19 mouse cellular contexts compared by ENCODE assay signal in the genomic region with DNA sequence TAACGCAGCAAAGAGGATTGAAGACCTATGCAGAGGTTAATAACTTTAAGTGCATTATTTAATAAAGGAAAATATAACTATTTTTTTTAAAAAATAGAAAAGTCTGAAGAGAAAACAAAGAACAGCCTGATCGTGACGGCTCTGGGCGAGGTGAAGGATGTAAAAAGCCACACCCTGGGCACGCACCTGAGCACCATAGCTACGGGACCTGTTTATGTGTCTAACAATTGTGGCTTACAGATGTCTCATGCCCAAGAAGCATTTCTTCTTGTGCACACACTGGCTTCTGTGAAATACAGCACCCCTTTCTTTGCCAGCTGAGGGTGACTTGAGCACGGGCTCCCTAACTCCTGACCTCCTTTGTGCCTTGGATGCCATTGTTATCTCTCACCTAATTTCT. TPM values are rescaled to one million over a fixed set of nuclear protein-coding genes. Genes with fewer than 3 reads are reported as not detected.
DNase-seq lines count a peak whose midpoint lies in the region; ATAC-seq and TF ChIP-seq lines count a peak whose summit lies in the region.
"Had no signal": no experiment of that assay in that cellular context is flagged by ENCODE, and none has a peak within 500 bp of the region (broad histone marks: within the 10 kb centered on the region; RNA-seq: fewer than 3 reads in every experiment).

No protein-coding gene starts in this region.

- H3K36me3 ChIP-seq in lung, postnatal 0 days (ENCODE audit: insufficient read depth, low read length) = no peaks in the 10 kb centered on the region
- no peaks in the 10 kb centered on the region for H3K36me3 ChIP-seq in stomach, postnatal 0 days (ENCODE audit: control insufficient read depth, insufficient read depth, low read length)
- H3K36me3 ChIP-seq: embryonic facial prominence, embryonic 12.5 days; forebrain, embryonic 15.5 days; heart, embryonic 15.5 days; hindbrain, embryonic 15.5 days had no signal

- no peak overlapping the region for H3K9ac ChIP-seq in lung, postnatal 0 days (replicated peaks; ENCODE audit: low read depth)
- H3K9ac ChIP-seq in stomach, postnatal 0 days (ENCODE audit: low read length) = no peak overlapping the region
- H3K9ac ChIP-seq: embryonic facial prominence, embryonic 12.5 days; forebrain, embryonic 15.5 days; heart, embryonic 15.5 days; hindbrain, embryonic 15.5 days had no signal

- peaks cover 6% of the 10 kb centered on the region for H3K4me1 ChIP-seq in lung, postnatal 0 days (ENCODE audit: insufficient read depth, low read depth, low read length)
- 0 out of 2 replicates have a peak, but pooled peaks cover 3% of the 10 kb centered on the region for H3K4me1 ChIP-seq in stomach, postnatal 0 days (replicated peaks; ENCODE audit: control insufficient read depth, insufficient read depth)
- no peaks in the 10 kb centered on the region for H3K4me1 ChIP-seq in cerebellum, adult 2 months (ENCODE audit: control insufficient read depth, insufficient read depth, low read length)

- no peak overlapping the region for H3K4me3 ChIP-seq in lung, postnatal 0 days (ENCODE audit: low read depth, low read length)
- no peak overlapping the region for H3K4me3 ChIP-seq in stomach, postnatal 0 days (ENCODE audit: low read depth, low read length)
- no peak overlapping the region for H3K4me3 ChIP-seq in cerebellum, adult 2 months (replicated peaks; ENCODE audit: insufficient read depth, low read depth, low read length)
- H3K4me3 ChIP-seq: embryonic facial prominence, embryonic 12.5 days; forebrain, embryonic 15.5 days; heart, adult 2 months; heart, embryonic 15.5 days; hindbrain, embryonic 15.5 days had no signal

- ATAC-seq in lung, postnatal 0 days = no peak
- ATAC-seq in CD4-positive, CD25-positive, alpha-beta regulatory T cell, adult 4 months = peak; percentile 9
- ATAC-seq in activated CD4-positive, CD25-positive, alpha-beta regulatory T cell, adult 4 months = peak; percentile 24
- peak; percentile 84 for ATAC-seq in stomach, postnatal 0 days (ENCODE audit: low FRiP score, low TSS enrichment)
- ATAC-seq: forebrain, embryonic 15.5 days had no signal

- no peak overlapping the region for H3K4me2 ChIP-seq in lung, postnatal 0 days (replicated peaks; ENCODE audit: low read depth, low read length)
- H3K4me2 ChIP-seq in stomach, postnatal 0 days (replicated peaks; ENCODE audit: low read depth) = no peak overlapping the region
- H3K4me2 ChIP-seq: embryonic facial prominence, embryonic 12.5 days; forebrain, embryonic 15.5 days; heart, embryonic 11.5 days; heart, embryonic 15.5 days; hindbrain, embryonic 15.5 days had no signal

- peak; percentile 35 for DNase-seq in lung, postnatal 0 days (ENCODE audit: low spot score)
- no peak for DNase-seq in lung, postnatal 14 days
- peak; percentile 43 for DNase-seq in stomach, postnatal 0 days (ENCODE audit: low spot score)
- no peak for DNase-seq in gastrocnemius, postnatal 25 days
- no peak for DNase-seq in cerebellum, adult 2 months
- DNase-seq: adrenal gland, postnatal 10 days; cerebellum, adult 11 months; cerebellum, adult 9-10 months; cerebellum, postnatal 25 days; gastrocnemius, postnatal 10 days; heart, adult 2 months; heart, postnatal 14 days had no signal

- TF ChIP-seq EP300 in lung, postnatal 0 days (IDR thresholded peaks at IDR 0.05) = no peak
- no peak for TF ChIP-seq EP300 in stomach, postnatal 0 days (optimal IDR thresholded peaks at IDR 0.05)

- TF ChIP-seq POLR2A in cerebellum, adult 2 months (IDR thresholded peaks at IDR 0.05; ENCODE audit: borderline replicate concordance, insufficient read depth, low read length) = no peak

- TF ChIP-seq CTCF in lung, postnatal 0 days (IDR thresholded peaks at IDR 0.05) = no peak
- no peak for TF ChIP-seq CTCF in stomach, postnatal 0 days (IDR thresholded peaks at IDR 0.05; ENCODE audit: low read depth)
- TF ChIP-seq CTCF in cerebellum, adult 2 months (IDR thresholded peaks at IDR 0.05; ENCODE audit: borderline replicate concordance, insufficient read depth, low read depth, low read length) = no peak

- no peaks in the 10 kb centered on the region for H3K9me3 ChIP-seq in lung, postnatal 0 days (ENCODE audit: low read length)
- no peaks in the 10 kb centered on the region for H3K9me3 ChIP-seq in stomach, postnatal 0 days (ENCODE audit: control insufficient read depth, low read length)
- H3K9me3 ChIP-seq: embryonic facial prominence, embryonic 12.5 days; forebrain, embryonic 15.5 days; heart, embryonic 15.5 days; hindbrain, embryonic 15.5 days had no signal

- no peaks in the 10 kb centered on the region for H3K27me3 ChIP-seq in lung, postnatal 0 days (replicated peaks; ENCODE audit: insufficient read depth, low read length)
- no peaks in the 10 kb centered on the region for H3K27me3 ChIP-seq in stomach, postnatal 0 days (ENCODE audit: control insufficient read depth, insufficient read depth, low read length)
- H3K27me3 ChIP-seq in cerebellum, adult 2 months (ENCODE audit: control insufficient read depth, insufficient read depth, low read length) = no peaks in the 10 kb centered on the region
- H3K27me3 ChIP-seq: embryonic facial prominence, embryonic 12.5 days; forebrain, embryonic 15.5 days; heart, embryonic 15.5 days; hindbrain, embryonic 15.5 days had no signal

- WGBS in lung, postnatal 0 days = 84% methylated on average over 7 of the region's 7 CpGs
- WGBS in stomach, postnatal 0 days = 64% methylated on average over 7 of the region's 7 CpGs
- 91% methylated on average over 7 of the region's 7 CpGs for WGBS in cerebellum, adult 2 months

- no peak overlapping the region for H3K27ac ChIP-seq in lung, postnatal 0 days (ENCODE audit: low read length)
- no peak overlapping the region for H3K27ac ChIP-seq in stomach, postnatal 0 days (replicated peaks)
- H3K27ac ChIP-seq in cerebellum, adult 2 months (ENCODE audit: insufficient read depth, low read length) = no peak overlapping the region
- H3K27ac ChIP-seq: embryonic facial prominence, embryonic 12.5 days; forebrain, embryonic 15.5 days; heart, adult 2 months; heart, embryonic 15.5 days; hindbrain, embryonic 15.5 days had no signal

RNA-seq across cellular contexts. Expression of a gene that starts 56.2 kb away (rescaled TPM):
- 8.1 and 9.7 TPM in 2 replicates for polyA plus RNA-seq in lung, postnatal 0 days (2015; fragmentation: Nextera tagmentation; extraction: Ambion mirVana)
- polyA plus RNA-seq in CD4-positive, CD25-positive, alpha-beta regulatory T cell, adult 4 months (2017; shearing (Covaris generic)) = 100 to 1,000 TPM in 1 of 2 experiments, 10 to 100 TPM in 1; 97.2 to 114 TPM
- 10 to 100 TPM; 66.0 to 95.4 TPM for polyA plus RNA-seq in activated CD4-positive, CD25-positive, alpha-beta regulatory T cell, adult 4 months (2017; shearing (Covaris generic))
- polyA plus RNA-seq in stomach, postnatal 0 days (2015; fragmentation: Nextera tagmentation; extraction: Ambion mirVana) = 3.3 and 3.4 TPM in 2 replicates
- total RNA-seq in gastrocnemius, postnatal 25 days (2021) = 1 to 10 TPM; 2.5 to 2.6 TPM
- polyA plus RNA-seq in cerebellum, adult 2 months (2012; rRNA removed) = 0.67 and 0.72 TPM in 2 replicates

Comparison
In these comparisons a context has a peak if more than half of its experiments do, and no peak if none do; other contexts are left out.
1. DNase-seq: peak in lung, postnatal 0 days (single experiment) and stomach, postnatal 0 days (single experiment); none in lung, postnatal 14 days (single experiment), gastrocnemius, postnatal 25 days (single experiment) and cerebellum, adult 2 months (0 of 2).